Mouse (Mus musculus) induced T-regulatory cell, adult 2 months (primary cell): ENCODE data around the gene Ccdc90b.

Source experiments
- DNase-seq: peaks from one replicate; pipeline ENCODE4 v3.0.0-alpha.2; 2012; ENCODE audit warnings: low read depth

Gene Ccdc90b

DNA sequence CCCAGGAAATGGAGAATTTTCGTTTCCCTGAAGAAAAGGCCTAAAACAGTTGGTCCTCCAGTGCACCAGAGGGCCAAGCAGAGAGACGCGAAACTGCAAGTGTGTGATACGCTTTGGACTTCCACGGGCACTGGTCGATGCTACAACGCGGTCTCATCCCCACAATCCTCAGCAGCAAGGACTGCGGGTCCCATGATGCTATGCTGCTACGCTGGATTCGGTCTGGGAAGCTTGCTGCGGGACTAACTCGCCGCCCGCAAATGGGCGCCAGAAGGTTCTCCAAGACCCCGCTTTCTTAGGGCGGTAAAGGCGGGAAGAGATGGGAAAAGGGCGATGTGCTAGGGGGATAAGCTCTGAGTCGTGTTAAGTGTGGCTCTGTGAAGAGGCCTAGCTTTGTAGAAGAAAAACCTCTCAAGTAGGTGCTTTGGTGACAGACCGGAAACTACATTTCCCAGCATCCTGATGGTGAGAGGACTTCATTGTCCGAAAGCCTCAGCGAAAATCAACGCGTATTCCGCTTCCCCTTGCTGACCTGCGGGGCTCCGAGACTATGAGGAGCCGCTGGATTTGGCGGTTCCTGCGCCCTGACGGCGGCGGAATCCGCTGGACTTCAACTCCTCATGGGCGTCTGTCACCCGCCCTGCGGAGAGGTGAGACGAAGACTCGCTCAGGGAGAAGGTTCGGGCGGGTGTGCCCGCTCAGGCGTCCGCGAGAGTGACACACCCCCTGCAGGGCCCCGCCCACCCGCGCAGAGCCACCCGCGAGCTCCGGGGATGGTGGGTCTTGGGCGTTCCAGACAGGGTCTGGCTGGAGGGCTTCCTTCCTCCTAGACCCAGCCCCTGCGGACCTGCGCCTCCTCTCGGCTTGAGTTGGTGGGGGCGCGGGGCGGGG is at the start of gene Ccdc90b:
Gene Ccdc90b (plus strand): TSS at position 164 of the 891 bp plus-strand sequence.
- peak; percentile 91 for DNase-seq

GRCm38 (mm10) chr7:92520397-92520796 is 40.6 kb upstream of the Ccdc90b start:
- DNase-seq, result no peak

GRCm38 (mm10) chr7:92520820-92521219 is 40.1 kb upstream of the Ccdc90b start:
- DNase-seq, result peak; percentile 17

GRCm38 (mm10) chr7:92529245-92529644 is 31.7 kb upstream of the Ccdc90b start:
- DNase-seq, result no peak

DNA sequence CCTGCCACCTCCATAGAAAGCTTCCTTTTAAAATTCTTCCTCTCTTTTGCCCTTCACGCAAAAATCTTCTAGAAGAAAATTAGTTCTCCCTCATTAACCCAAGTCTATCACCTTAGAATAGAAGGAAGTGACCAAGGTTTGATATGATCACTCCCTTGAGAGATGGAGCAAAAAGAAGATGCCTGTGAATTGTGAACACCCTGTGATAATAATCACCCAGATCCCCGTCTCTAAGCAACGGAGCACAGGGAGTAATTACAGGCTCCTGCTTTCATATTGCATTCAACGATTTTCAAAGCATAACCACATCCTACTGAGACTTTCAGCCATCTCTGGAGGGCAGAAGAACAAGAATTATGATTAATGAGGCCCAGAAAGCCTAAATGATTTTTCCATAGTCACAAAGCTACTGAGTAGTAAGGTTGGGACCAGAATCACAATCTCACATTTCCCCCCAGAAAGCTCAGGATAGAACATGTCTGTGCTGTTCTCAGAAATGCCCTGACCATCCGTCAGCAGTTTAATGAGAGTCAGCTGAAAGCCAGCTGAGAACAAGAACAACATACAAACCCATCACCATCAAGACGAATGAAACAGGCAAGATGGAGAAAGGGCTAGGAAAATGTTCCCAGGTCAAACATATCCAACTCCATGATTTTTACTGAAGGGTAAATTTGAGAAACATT is 28.5 kb upstream of the Ccdc90b start:
- DNase-seq, result no peak

GRCm38 (mm10) chr7:92546763-92547162 is 14.2 kb upstream of the Ccdc90b start:
- DNase-seq, result no peak

- DNase-seq, result no peak
These were observed 10.5 kb upstream of the Ccdc90b start for GRCm38 (mm10) chr7:92550248-92550989.

- peak; percentile 54 for DNase-seq
These were observed 10.0 kb upstream of the Ccdc90b start for GRCm38 (mm10) chr7:92550990-92551392.

DNA sequence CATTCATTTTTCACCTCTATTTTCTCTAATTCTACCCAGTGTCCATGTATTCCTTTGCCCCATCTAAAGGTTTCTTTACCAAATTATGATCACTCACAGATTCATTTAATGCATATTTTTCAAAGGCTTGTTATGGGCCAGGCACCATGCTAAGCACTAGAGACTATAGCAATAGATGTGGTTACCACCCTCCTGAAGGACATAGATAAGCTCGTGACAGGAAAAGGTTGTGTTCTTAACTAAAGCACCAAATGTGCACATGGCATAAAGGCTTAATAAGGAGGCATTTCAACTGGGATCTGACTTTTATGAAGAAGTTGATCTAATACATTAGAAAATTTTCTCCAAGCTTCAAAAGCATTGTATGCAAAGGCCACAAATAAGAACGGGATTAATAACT is 2.2 kb upstream of the Ccdc90b start:
- no peak for DNase-seq

DNA sequence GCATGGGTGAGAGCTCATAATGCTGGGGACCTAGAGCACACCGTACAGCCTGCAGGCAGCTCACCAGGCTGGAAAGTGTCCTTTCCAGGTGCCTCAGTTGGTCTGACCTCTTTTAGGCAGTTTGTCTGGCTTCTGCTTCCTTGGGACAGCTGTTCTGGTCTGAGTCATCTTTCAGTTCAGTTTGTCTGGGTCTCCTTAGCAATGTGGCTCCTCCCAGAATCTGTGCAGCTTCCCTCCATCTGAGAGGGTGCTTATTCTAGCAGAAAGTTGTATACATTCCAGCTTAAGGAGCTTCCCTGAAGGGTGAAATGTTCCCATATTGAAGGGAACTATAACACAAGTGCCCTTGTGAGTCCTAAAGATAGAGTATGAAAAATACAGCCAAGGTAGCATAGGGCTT is 5.8 kb downstream of the Ccdc90b start:
- no peak for DNase-seq

- DNase-seq, result no peak
These were observed 19.7 kb downstream of the Ccdc90b start for GRCm38 (mm10) chr7:92580491-92581207.

DNA sequence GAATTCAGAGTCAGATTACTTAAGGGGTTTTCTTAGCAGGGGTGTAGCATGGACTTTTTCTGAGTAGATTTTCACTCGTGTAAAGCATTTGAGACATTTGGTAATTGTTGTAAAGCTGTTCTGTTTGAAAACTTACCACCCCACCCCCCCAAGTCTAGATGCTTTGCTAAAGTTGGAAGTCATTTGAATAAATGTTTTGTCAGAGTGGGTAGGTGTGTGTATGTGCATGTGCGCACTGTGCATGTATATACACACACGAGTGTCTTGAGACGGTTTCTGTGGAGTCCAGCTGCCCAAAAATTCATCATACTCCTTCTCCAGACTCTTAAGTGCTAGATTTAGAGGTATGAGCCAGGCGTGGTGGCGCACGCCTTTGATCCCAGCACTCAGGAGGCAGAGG is 22.6 kb downstream of the Ccdc90b start:
- no peak for DNase-seq

GRCm38 (mm10) chr7:92589986-92590385 is 29.0 kb downstream of the Ccdc90b start:
- no peak for DNase-seq

DNA sequence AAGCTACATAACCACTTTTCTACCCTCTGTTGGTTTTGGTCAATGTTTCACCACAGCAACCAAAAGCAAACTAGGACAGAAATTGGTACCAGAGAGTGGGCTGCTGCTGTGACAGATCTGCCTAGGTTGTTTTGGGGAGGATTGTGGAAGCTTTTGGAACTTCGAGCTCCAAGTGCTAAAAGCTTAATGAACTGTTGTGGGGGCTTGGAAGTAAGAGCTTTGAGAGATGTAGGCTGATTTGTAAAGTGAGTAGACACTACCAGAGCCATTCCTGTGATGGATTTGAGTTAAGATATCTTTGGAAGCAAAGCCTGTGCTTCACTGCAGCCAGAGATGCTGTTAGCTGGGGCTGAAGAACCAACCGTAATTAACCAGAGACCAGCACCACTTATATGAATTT is 29.9 kb downstream of the Ccdc90b start:
- DNase-seq, result no peak

GRCm38 (mm10) chr7:92604961-92605360 is 44.0 kb downstream of the Ccdc90b start:
- DNase-seq, result no peak

DNA sequence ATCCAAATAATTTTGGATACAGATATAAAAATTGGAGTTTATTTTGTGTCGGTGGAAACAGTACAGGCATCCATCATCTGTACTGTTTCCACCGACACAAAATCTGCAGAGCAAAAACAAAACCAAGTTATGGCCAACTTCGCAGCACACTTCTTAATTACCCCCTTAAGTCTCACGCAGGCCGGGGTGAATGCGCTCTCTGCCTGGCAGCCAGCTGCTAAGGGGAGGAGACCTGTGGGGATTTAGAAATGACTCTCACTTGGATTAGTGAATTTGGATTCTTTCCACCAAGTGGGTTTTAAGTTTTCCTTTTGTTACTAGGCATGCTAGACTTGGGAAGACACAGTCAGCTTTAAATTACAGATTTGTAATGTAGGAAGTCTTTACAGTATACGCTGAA is 49.9 kb downstream of the Ccdc90b start:
- DNase-seq, result no peak

DNA sequence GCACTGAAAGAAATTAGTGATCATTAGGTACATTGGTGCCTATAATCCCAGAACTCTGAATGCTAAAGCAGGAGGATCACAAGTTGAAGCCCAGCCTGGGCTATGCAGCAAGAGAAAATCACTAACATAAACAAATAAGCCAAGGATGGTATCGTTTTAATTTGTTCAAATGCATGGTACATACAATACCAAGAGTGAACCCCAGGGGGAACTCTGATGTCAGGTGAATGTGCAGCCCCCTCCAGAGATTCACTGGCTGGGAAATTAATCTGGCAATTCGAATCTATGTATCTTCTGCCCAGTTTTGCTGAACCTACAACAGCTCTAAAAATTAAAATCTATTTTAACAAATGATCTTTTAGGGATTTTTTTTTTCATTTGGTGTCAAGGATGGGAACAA is 63.5 kb downstream of the Ccdc90b start:
- peak; percentile 30 for DNase-seq

DNA sequence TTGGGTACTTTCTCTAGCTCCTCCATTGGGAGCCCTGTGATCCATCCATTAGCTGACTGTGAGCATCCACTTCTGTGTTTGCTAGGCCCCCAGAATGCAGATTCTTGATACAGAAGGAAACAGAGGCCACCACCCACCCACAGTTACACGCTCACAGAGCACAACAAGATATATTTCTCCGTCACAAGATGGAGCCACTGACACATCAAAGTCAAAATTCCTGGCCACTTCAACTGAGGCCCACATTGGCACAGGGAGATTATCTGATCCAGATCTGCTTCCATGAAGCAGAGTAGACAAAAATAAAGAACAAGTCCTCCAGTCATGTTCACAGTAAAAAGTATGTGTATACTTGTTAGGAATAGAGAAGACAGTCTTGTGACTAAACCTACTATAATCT is 69.2 kb downstream of the Ccdc90b start:
- DNase-seq, result peak; percentile 36
